Mouse (Mus musculus): ENCODE measurements at regions not wholly inside any gene's neighbourhood (a gene's known extent, or its start where the extent isn't known, plus 50 kb on each side); places are given as distances from the start of the nearest gene placed in this dataset.

DNA sequence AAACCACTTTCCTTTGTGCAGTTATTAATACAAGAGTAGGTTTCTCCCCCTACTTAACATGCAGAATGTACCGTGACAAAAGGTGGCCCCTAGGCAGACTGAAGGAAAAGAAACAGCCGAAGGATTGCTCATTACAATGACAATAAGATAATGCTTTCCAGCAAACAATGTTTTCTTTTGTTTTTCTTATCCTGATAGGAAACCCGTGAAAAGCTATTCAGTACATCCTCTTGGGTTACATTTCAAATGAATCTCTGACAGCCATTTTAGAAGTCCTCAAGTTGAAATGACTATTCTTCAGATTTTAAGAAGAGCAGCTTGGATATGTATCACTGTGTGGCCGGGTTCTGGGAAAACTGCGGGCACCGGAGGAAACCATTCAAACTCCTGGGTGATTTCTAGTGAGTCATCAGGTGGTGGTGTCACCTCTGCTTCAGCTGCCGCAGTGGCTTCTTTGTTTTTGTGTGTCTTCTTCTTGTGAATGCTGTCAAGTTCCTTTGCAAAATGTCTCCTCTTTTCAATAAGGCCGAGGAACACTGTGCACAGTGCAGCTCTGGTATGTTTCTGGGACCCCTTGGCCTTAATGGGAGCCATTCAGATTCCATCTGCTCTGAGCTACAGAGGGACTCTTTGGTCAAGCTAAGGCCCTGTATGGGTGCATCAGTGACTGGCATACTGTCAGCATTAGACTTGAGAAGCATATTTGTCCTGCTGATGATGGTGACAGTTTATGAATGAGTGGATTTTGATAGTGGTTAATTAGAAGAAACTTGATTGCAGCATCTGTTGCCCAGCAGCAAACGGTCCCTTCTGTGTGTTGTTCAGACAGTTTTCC is 393.1 kb downstream of the Rnd3 start:
- no peak for DNase-seq

DNA sequence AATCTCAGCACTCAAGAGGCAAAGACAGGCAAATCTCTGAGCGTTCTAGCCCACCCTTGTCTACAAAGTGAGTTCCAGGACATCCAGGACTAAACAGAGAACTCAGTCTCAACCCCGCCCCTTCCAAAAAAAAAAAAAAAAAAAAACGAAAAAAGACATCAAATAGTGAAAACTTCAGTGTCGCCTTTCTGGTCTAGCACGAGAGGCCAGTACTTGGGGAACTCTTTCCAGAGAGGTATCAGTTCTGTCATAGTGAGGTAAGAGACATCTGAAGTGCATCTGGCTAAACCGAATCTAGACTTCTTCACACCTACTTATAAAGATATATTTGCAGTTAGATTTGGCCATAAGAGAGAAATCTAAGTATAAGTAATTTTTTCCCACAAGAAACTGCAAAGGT is 393.8 kb downstream of the Rnd3 start:
- DNase-seq, result no peak

DNA sequence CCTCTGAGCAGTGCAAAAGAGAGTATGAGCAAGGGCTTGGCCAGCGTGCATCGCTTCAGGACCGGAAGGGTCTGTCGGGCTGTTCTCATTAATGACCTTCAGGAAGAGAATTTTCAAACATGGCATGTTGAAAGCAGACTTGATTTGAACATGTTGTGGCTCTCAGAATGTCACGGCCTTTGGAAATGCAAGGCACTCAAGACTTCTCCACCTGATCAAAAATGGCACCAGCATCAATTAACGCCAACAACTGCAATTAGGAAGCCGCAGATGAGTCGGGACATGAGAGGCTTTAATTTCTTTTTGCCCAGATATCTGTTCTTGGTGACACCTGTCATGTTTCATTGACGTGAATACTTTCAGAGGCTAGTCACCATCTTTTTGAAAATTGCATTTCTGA is 396.5 kb downstream of the Rnd3 start:
- no peak for DNase-seq

DNA sequence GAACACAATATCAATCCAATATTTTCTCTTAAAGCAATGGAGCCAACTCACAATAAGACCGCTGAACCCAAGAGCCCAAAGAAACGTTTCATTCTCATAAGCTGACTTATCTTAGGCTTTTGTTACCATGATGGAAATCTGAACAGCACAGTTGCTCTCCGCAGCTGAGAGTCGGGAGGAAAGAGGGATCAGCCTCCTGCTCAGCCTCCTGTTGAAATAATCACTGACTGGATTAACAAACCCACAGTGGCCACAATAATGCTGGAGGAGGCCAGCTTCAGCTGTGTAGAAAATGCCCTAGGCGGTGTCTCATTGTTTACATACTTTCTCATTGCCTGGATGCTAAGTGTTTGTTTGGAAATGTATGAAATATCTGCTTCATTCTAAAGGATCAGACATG is 398.1 kb downstream of the Rnd3 start:
- no peak for DNase-seq

DNA sequence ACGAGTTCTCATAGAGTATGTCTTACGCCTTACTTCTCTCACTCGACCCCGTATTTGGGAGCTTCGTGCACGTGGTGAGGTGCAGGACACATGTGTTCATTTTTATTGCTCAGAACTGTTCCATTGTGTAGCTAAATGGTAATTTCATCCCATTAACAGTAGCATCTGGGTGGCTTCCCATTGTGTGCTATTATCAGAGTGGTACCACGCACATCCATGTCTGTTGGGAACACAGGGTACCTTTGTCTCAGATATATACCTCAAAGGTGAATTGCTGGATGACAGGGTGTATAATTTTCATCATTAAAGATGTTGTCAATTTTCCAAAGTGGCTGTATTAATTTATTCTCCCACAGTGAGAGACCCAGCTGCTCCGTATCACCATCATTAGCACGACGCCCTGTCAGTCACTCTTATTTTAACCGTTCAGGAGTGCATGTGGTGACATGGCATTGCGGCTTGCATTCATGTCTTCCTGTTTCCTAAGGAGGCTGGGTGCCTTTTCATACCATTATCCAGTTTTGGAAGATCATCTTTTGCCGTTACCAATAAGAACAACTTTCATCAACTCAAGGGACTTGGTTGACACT is 404.2 kb downstream of the Rnd3 start:
- no peak for DNase-seq

DNA sequence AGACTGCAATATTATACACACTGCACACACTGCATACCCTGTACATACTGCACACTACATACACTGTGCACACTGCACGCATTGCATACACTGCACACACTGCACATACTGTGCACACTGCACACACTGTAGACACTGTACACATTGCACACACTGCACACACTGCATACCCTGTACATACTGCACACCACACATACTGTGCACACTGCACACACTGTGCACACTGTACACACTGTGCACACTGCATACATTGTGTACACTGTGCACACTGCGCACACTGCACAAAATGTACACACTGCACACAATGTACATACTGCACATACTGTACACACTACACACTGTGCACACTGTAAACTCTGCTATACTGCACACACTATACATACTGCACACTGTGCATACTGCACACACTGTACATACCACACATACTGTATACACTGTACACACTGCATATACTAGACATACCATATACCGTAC is 405.1 kb downstream of the Rnd3 start:
- DNase-seq, result no peak

DNA sequence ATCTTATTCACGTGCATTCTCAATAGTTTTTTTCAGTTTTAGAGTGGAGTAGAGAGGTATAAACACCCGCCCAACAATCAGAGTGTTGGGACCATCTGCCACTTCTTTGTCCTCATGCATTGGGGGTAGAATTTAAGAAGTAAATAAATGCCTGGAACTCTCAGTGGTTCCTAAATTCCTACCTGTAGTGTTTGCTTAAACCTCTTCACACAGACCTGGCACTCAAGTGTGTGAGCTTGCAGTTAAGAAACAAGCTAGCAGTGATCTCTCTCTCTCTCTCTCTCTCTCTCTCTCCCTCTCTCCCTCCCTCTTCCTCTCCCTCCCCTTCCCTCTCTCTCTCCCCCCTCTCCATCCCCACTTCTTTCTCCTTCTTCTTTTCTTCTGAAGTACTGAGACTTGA is 406.5 kb downstream of the Rnd3 start:
- no peak for DNase-seq

DNA sequence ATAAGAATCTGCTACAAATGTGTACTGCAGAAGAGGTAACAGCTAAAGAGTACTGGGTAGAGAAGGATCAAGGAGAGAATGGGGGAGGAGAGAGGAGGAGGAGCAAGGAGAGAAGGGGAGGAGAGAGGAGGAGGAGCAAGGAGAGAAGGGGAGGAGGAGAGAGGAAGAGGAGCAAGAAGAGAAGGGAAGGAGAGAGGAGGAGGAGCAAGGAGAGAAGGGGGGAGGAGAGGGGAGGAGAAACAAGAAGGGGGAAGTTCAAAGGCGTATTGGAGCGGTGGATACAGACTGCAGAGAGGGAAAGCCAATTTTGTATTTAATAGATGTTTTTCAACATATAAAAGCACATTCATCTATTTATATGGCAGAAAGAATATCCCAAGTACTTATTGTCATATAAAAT is 407.6 kb downstream of the Rnd3 start:
- no peak for DNase-seq

DNA sequence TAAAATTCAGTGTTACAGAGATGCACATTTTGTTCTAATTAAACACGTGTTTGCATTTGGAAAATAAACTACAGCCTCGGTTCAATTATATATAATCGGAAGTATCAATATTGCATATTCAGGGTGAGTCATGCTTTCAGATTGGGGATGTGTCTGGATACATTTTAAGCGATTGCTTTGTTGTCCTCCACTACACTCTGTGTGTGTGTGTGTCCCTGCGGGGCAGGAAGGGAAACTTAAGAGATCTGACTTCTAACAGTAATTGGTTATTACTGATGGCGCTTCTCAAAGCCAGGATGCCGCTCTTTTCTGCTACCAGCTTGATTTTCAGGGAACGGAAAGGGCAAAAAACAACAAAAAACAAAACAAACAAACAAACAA is 409.3 kb downstream of the Rnd3 start:
- no peak for DNase-seq

DNA sequence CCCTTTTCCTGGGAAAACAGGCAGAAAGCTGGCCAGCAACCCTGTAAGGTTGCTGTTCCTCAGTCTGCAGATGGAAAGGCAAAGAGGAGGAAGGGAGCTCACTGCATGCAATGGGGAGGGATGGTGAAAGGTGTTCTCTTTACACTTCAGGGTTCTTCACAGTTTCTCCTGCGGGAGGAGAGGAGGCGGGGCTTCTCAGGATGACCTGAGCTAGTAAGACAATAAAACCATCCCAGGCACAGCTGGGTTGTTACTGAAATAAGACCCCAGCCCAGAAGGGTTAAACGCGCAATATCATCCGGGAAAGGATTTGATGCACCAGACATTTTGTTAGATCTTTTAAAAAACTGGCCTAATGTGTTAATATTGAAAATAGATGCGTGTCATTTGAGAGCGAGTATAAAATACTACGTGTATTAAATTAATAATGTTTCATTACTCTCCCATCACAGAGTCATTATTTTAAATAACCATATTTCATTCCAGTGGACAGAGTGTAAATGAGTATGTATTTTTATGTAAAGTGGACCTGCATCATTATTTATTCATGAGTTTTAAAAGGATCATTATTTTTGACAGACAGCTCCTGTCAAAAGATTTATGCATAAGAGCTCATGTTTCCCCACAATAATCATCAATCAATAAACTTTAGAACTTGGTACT is 409.8 kb downstream of the Rnd3 start:
- DNase-seq, result no peak

DNA sequence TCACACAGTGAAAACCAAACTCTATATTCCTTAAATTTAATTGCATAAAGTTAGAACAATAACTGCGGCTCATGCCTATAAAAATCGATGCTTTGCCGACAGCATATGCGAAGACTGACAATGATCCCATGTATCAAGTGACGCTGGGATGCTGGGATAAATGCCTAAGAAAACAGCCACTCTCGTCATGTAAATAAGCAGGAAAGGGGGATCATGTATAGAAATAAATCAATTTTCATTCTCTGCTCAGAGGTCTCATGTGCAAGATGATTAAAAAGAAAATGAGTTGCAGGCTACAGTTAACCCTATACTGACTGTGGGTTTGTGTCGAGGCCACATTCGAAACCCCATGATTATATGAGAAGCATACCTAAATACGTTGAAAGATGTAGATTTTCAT is 411.2 kb downstream of the Rnd3 start:
- no peak for DNase-seq

DNA sequence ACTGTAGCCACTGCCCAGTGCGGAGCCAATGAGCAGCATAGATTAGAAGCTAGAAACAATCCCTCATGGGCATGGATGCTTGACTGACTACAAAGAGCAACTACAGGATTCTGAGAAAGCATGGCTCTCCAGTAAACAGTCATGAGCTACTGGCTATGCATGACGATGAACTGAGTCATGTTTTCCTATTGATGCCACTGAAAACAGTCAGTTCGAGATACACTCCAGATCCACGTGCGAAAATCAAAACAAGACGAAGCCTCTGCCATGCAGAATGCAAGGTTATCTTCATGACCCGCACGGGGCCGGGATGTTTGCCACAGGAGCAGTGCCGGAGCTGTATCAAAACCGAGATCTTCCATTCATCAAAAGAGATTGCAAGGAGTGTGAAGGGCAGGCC is 413.9 kb downstream of the Rnd3 start:
- DNase-seq, result no peak

DNA sequence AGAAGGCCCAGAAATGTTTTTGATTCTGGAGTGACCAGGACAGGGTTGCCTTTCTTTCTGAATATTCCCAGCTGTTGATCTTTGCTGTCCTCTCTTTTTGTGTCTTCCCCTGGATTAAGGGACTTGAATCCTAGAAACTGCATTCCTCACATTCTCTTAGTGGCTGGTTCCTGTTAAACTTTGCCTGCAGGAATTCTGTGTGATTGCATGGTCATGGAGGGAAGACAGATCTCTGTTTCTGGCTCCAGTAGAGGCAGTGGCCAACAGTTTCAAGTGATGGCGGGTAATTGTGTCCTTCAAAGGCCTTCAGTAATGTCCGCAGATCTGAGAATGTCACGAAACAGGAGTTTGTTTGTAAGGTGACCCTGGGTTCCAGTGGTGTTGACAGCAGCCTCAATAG is 410.1 kb upstream of the Mmadhc start:
- DNase-seq, result no peak

DNA sequence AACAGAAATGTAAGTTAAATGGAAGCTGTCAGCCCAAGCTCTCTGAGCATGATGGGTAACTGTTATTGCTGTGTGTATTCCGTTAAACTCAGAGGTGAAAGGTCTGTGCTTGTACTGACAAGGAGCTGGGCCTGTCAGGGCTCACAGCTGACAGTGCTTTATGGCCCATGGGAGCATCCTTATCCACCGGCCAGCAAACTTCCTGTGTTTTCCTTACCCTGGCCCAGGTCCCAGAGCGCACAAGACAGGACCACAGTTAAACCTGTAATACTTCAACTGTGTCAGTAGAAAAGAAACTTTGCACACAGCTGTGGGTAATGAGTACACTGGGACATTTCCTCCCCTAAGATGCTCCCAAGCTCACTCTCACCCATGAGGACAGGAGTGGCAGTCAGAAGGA is 407.7 kb upstream of the Mmadhc start:
- DNase-seq, result peak; percentile 16

DNA sequence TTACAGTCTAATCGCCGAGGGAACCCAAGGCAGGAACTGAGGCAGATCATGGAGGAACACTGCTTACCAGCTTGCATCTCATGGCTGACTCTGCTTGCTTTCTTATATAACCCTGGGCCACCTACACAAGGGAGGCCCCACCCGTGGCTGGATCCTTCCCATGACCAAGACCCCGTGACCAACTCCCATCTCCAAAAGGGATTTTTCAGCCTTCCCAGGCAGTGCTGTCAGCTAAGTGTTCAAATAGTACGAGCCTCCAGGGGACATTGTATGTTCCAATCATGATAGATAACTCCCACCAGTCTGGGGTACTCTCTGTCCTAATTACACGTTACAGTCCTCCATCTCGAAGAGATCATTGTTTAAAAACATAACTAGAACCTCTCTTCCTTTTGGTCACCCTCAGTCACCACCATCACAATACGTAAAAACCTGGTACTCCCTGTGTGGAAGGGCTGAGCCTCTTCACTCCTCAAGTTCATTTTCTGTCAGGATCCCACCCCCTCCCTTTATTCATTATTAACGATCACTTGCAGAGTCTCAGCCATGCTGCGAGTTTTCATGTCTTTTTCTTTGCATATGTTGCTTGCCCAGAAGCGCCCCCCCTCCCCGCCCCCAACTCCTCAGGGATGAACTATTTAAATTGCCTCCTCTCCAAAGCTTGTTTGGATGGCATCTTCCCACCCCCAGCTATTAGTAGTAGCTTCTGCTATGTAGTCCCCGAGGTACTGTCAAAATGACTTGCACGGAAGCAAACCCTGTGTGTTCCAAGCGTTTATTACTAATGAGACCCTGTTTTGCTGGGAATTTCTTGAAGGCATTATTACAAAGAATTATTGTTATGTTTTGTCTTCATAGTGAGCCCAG is 406.2 kb upstream of the Mmadhc start:
- no peak for DNase-seq

DNA sequence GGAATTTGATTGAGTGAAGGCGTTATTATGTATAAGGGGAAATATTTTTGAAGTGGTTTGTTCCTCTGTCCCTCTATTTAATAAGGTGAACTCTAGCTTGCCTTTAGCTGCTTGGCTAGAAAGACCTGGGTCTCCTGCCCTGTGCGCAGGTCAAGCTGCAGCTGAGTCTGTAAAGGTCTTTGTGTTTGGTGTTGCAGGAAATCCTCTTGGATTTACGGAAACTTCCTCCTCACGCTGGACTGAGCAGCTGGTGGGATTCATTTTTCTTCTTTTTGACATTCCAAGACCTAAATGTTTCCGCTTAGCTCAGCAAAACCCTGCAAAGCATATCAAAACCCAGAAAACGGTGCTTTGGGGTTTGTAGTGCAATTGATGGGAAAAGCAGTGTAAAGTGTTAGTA is 402.2 kb upstream of the Mmadhc start:
- no peak for DNase-seq

DNA sequence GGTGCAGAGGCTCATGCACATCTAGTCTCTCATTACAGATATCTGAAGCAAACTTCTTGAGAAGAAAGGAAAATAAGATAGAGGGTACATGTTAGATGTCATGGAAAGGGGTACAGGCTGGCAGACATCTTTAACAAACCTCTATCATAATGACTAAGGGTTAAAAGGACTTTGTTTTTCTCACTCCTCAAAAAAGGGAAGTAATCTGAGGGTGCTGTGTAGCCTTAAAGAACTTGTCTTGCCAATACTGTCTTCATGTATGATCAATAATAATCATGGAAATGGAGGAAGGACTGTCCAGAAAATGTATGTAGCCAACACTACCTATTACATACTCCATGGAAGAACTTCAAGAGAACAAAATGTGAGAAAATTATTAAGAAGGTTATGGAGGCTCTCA is 400.0 kb upstream of the Mmadhc start:
- no peak for DNase-seq

DNA sequence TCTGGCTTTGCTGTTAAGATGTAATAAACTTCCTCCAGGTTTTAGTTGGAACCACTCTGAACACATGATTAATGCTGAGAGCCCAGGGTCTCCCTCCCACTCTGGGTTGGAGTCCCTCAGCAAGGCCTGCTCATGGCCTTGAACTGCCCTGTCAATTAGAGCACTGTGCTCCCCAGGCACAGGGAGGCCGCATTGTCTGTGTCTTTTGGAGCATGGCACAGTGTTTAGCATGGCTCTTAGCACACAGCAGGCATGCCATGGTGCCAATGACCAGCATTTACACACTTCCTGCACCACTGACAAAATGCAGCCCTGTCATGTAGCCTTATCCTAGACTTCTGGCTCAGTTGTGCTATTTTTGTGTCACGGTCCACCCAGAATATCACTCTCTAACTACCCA is 398.2 kb upstream of the Mmadhc start:
- DNase-seq, result no peak

DNA sequence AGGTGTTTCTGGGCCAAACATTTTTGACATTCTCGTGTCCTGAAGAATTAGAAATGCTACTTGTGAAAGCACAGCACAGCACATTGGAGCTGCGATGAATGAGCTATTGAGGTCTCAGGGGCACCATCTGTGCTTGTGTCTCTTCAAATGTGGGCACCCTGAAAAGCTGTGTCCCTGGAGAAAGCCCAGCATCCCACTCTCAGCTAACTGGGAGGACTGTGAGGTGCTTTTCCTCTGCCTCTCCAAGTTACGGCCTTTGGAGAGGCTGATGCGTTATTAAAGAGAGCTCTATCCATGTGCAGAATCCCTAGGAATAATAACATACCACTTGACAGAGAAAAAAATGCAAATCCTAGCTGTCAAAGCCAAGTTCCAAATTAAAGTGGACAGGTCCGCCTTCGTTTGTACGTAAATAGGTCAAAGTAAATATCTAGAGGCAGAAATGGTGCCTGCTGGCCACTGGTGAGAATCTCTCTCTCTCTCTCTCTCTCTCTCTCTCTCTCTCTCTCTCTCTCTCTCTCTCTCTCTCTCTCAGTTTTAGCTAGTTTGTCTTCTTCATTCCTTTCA is 397.3 kb upstream of the Mmadhc start:
- DNase-seq, result no peak

DNA sequence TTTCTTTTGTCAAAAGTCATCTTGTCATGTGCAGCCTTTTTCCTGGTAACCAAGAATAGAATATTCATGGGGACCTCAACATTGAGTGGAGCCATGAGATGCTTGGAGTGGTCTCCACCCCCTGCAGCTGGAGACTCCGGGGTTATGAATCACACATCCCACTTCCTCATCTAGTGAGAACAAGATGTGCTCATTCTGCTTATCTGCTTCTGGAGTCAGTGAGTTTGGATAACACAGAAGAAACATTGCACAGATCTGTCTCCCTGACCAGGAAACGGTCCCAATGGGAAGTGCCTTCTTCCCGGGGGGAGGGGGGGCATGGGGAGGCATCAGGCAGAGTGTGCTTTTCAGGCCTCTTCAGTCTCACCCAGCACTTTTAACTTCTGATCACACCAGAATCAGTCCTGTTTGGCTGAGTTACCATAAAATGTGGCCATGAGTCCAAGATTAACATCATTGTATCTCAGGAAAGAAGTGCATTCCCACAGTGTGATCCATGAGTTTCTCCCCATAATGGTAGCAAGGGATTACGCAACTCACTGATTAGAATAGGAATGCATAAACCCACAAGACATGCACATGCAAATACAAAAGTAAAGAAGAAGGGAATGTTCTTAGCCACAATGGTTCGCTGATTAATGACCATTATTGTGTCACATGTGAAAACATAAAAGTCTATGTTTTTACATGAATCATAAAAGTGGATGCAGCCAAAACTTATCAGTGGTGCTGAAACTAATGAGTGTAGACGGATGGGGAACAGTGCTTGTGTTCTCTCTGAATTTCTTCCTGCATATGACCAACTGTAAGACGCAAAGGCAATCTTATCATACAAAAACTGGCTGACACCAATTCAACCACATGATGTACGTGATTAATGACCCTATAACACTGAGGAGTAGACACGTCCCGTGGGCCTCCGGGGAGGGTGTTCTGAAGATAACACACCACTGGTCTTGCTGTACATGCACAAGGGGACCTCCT is 393.8 kb upstream of the Mmadhc start:
- no peak for DNase-seq

DNA sequence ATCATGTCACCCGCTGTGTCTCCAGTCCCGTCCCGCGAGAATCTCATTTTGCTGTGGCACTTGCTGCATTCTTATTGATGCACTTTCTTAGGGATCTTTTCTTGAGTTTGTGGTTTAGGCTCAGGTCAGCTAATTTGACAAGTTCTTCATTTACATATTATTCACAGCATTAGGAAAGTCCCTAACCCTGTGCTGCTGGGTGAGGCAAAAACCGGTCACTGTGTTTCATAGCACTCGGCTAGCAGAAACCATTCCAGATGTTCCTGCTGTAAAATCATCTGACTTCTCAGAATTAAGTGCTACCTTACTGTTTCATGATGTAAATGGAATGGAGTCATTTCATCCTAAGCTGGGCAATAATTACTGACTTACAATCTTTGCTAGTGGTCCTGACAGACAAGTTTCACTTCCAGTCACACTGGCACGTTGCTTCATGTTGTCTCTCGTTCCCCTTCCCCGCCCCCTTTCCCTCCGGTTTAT is 391.1 kb upstream of the Mmadhc start:
- DNase-seq, result no peak

Data from liver (tissue).